Mouse (Mus musculus): ENCODE data around the gene Olfr704. TPM values are rescaled to one million over a fixed set of nuclear protein-coding genes. Genes with fewer than 3 reads are reported as not detected.
"Not testable (repeated sequence)": the region's sequence is repeated elsewhere in the genome, so short reads cannot be mapped to it uniquely, and the experiment has no call there.

Olfr704 gene
- not detected in 2 replicates for polyA plus RNA-seq (2015; fragmentation: Nextera tagmentation; extraction: Ambion mirVana)

DNA sequence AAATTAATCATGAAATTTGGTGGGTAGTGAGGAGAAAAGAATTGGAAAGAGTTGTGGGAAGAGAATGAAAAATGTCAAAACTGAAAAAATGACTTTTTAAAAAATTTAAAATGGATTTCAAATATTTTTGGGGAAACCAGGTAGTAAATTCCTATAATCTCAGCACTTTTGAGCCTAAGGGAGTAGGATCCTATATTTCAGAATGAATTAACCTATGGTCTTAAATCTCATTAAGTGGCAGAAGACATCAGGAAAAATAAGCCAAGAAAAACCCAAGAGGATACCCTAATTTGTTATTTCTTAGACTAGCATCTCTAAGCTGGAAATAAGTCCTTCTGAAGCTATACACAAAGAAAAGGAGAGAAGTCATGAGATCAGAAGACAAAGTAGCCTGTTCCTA lies at the start of gene Olfr704:
Gene Olfr704, plus strand, starts transcription at position 301 of the 400 bp plus-strand sequence.
- H3K4me3 ChIP-seq (replicated peaks), result no peak within 1 kb of the TSS
- H3K27me3 ChIP-seq, result no peaks in the 10 kb centered on the region
- no peak within 1 kb of the TSS for H3K9ac ChIP-seq
- H3K27ac ChIP-seq, result no peak within 1 kb of the TSS
- no peaks in the 10 kb centered on the region for H3K4me1 ChIP-seq (replicated peaks)
- H3K4me2 ChIP-seq, result no peak within 1 kb of the TSS
- no peaks in the 10 kb centered on the region for H3K9me3 ChIP-seq (replicated peaks)
- no peak for DNase-seq
- ATAC-seq (ENCODE audit: low read depth), result no peak
- H3K36me3 ChIP-seq, result no peaks in the 10 kb centered on the region

GRCm38 (mm10) chr7:106813829-106814228 lies 49.2 kb upstream of the Olfr704 start, which contains the start of gene Olfr701:
Gene Olfr701, plus strand, starts transcription at chr7:106814129.
- no peaks in the 10 kb centered on the region for H3K36me3 ChIP-seq
- H3K27me3 ChIP-seq, result no peaks in the 10 kb centered on the region
- no peaks in the 10 kb centered on the region for H3K4me1 ChIP-seq (replicated peaks)
- H3K27ac ChIP-seq, result no peak within 1 kb of the TSS
- H3K9me3 ChIP-seq (replicated peaks), result no peaks in the 10 kb centered on the region
- DNase-seq (no peak), ATAC-seq (ENCODE audit: low read depth) (no peak)
- no peak within 1 kb of the TSS for H3K9ac ChIP-seq
- 46% methylated on average over 2 of the region's 2 CpGs for WGBS (ENCODE audit: insufficient replicate concordance)
- no peak within 1 kb of the TSS for H3K4me3 ChIP-seq (replicated peaks)
- H3K4me2 ChIP-seq, result no peak within 1 kb of the TSS

DNA sequence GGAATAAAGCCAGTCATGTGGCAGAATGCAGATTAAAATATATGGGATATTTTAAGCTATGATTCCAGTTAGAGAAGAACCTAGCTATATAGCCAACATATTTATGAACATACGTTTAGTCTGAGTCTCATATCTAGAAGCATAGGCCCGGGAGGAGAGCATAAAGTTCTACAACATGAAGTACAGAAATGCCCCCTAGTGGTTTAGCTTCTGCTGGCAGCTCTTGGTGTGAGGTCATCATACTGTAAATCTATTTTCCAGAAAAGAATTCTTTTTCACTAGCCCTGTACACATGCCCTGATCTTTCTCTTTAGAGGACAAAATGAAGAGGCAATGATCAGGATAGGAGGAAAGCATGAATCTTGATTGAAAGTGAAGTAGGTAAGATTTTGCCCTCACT lies 47.2 kb upstream of the Olfr704 start:
- WGBS (ENCODE audit: insufficient replicate concordance), result 17% methylated on average over 2 of the region's 2 CpGs
- Histone ChIP-seq H3K4me1 (replicated peaks) (no peaks in the 10 kb centered on the region), H3K4me2 (no peak overlapping the region), H3K36me3 (no peaks in the 10 kb centered on the region), H3K27ac (no peak overlapping the region), H3K4me3 (replicated peaks) (no peak overlapping the region), H3K27me3 (no peaks in the 10 kb centered on the region), H3K9ac (no peak overlapping the region), H3K9me3 (replicated peaks) (no peaks in the 10 kb centered on the region)
- ATAC-seq (ENCODE audit: low read depth) (no peak), DNase-seq (no peak)

GRCm38 (mm10) chr7:106818414-106818813 lies 44.6 kb upstream of the Olfr704 start:
- Histone ChIP-seq H3K9me3 (replicated peaks) (no peaks in the 10 kb centered on the region), H3K36me3 (no peaks in the 10 kb centered on the region), H3K4me1 (replicated peaks) (no peaks in the 10 kb centered on the region), H3K4me2 (no peak overlapping the region), H3K9ac (no peak overlapping the region), H3K27me3 (no peaks in the 10 kb centered on the region), H3K4me3 (replicated peaks) (no peak overlapping the region), H3K27ac (no peak overlapping the region)
- ATAC-seq (ENCODE audit: low read depth) (no peak), DNase-seq (no peak)

GRCm38 (mm10) chr7:106833793-106834192 lies 29.2 kb upstream of the Olfr704 start, which contains the start of gene Olfr702:
Gene Olfr702, minus strand, starts transcription at chr7:106833893.
- no peak within 1 kb of the TSS for H3K4me3 ChIP-seq (replicated peaks)
- H3K4me1 ChIP-seq (replicated peaks), result no peaks in the 10 kb centered on the region
- no peak for DNase-seq
- H3K36me3 ChIP-seq, result no peaks in the 10 kb centered on the region
- no peak within 1 kb of the TSS for H3K4me2 ChIP-seq
- no peak for ATAC-seq (ENCODE audit: low read depth)
- H3K9me3 ChIP-seq (replicated peaks), result no peaks in the 10 kb centered on the region
- H3K9ac ChIP-seq, result no peak within 1 kb of the TSS
- H3K27ac ChIP-seq, result no peak within 1 kb of the TSS
- H3K27me3 ChIP-seq, result no peaks in the 10 kb centered on the region

DNA sequence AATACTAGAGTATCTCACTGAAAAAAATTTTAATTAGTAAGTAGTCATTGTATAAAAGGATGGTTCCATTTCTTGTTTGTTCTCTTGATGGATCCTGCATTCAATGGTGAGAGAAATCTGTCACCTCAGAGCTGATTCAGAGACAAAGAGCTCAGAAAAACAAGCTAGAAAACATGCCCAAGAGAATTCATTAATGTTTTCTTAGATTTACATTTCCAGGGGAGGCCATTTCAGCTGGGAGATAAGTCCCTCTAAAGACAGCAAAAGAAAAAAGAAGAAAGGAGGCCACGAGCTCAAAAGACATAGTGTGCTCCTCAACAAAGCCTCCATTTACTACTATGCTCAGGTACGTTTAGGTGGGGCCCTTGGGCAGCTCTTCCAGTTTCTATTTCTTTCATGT lies 19.9 kb upstream of the Olfr704 start, which contains the start of gene Olfr703:
Gene Olfr703, plus strand, starts transcription at position 301 of the 400 bp plus-strand sequence.
- Histone ChIP-seq H3K4me3 (replicated peaks) (no peak within 1 kb of the TSS), H3K4me2 (no peak within 1 kb of the TSS), H3K9ac (no peak within 1 kb of the TSS), H3K4me1 (replicated peaks) (no peaks in the 10 kb centered on the region), H3K36me3 (no peaks in the 10 kb centered on the region), H3K27ac (no peak within 1 kb of the TSS), H3K27me3 (no peaks in the 10 kb centered on the region), H3K9me3 (replicated peaks) (no peaks in the 10 kb centered on the region)
- ATAC-seq (ENCODE audit: low read depth), result no peak
- WGBS (ENCODE audit: insufficient replicate concordance), result 41% methylated on average over 2 of the region's 2 CpGs
- no peak for DNase-seq

- 66% methylated on average over 3 of the region's 3 CpGs for WGBS (ENCODE audit: insufficient replicate concordance)
Measured at GRCm38 (mm10) chr7:106876791-106877190, 13.8 kb downstream of the Olfr704 start, which contains the start of gene Olfr705. Gene Olfr705, minus strand, starts transcription at chr7:106876891.

GRCm38 (mm10) chr7:106888062-106888461 lies 25.1 kb downstream of the Olfr704 start, which contains the start of gene Olfr706:
Gene Olfr706, minus strand, starts transcription at chr7:106888162.
- 56% methylated on average over 2 of the region's 2 CpGs for WGBS (ENCODE audit: insufficient replicate concordance)
- Histone ChIP-seq H3K4me1 (replicated peaks) (no peaks in the 10 kb centered on the region), H3K4me2 (no peak within 1 kb of the TSS), H3K9ac (no peak within 1 kb of the TSS), H3K27me3 (no peaks in the 10 kb centered on the region), H3K27ac (no peak within 1 kb of the TSS), H3K9me3 (replicated peaks) (no peaks in the 10 kb centered on the region), H3K36me3 (no peaks in the 10 kb centered on the region), H3K4me3 (replicated peaks) (no peak within 1 kb of the TSS)
- no peak for ATAC-seq (ENCODE audit: low read depth)
- no peak for DNase-seq

More at GRCm38 (mm10) chr7:106876791-106877190, 13.8 kb downstream of the Olfr704 start, which contains the start of gene Olfr705:
- Histone ChIP-seq H3K27me3 (no peaks in the 10 kb centered on the region), H3K9ac (no peak within 1 kb of the TSS), H3K4me1 (replicated peaks) (no peaks in the 10 kb centered on the region), H3K36me3 (no peaks in the 10 kb centered on the region), H3K4me2 (no peak within 1 kb of the TSS), H3K27ac (no peak within 1 kb of the TSS), H3K9me3 (replicated peaks) (no peaks in the 10 kb centered on the region), H3K4me3 (replicated peaks) (no peak within 1 kb of the TSS)
- ATAC-seq (ENCODE audit: low read depth) (no peak), DNase-seq (no peak)

- not testable (repeated sequence) for H3K9ac ChIP-seq; H3K4me2 ChIP-seq; H3K27ac ChIP-seq; H3K36me3 ChIP-seq; H3K4me3 ChIP-seq (replicated peaks); H3K27me3 ChIP-seq; H3K9me3 ChIP-seq (replicated peaks); H3K4me1 ChIP-seq (replicated peaks); DNase-seq; ATAC-seq (ENCODE audit: low read depth)
- 65% methylated on average over 3 of the region's 3 CpGs for WGBS (ENCODE audit: insufficient replicate concordance)
Measured at GRCm38 (mm10) chr7:106901141-106901540, 38.2 kb downstream of the Olfr704 start, which contains the start of gene Olfr707. Gene Olfr707, minus strand, starts transcription at chr7:106901241.

DNA sequence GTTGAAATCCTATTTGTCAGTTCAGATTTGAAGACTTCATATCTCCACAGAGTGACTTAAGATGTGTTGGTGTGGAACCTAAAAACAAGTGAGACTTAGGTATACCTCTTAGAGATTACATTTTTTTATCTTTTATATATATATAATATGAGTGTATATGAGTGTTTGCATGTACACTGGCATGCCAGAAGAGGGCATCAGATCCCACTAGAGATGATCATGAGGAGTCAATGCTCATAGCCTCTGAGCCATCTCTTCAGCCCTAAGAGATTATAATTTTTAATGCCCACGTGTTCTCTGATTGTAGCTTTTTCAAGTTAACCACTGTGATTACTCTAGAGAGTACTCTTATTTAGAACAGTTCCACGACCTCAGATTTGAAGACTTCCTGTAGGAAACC lies 44.7 kb downstream of the Olfr704 start, which contains the start of gene Olfr1532-ps1:
Gene Olfr1532-ps1, plus strand, starts transcription at position 326 of the 400 bp plus-strand sequence.
- H3K27me3 ChIP-seq, result no peaks in the 10 kb centered on the region
- H3K4me1 ChIP-seq (replicated peaks), result no peaks in the 10 kb centered on the region
- no peak within 1 kb of the TSS for H3K9ac ChIP-seq
- H3K4me2 ChIP-seq, result no peak within 1 kb of the TSS
- H3K9me3 ChIP-seq (replicated peaks), result peaks cover 4% of the 10 kb centered on the region; the same call in 1 of the 2 replicates
- no peaks in the 10 kb centered on the region for H3K36me3 ChIP-seq
- no peak for ATAC-seq (ENCODE audit: low read depth)
- DNase-seq, result no peak
- 29% methylated on average over 2 of the region's 2 CpGs for WGBS (ENCODE audit: insufficient replicate concordance)
- no peak within 1 kb of the TSS for H3K4me3 ChIP-seq (replicated peaks)
- no peak within 1 kb of the TSS for H3K27ac ChIP-seq
